Mouse (Mus musculus): ENCODE measurements around the gene Cic.
A peak's percentile ranks its signal among the peaks of the same experiment; 100 is the strongest.

GRCm38 (mm10) chr7:25297454-25298325, 30.2 kb downstream of the Cic start, which contains the start of gene Pafah1b3:
- TF ChIP-seq POLR2A (IDR thresholded peaks at IDR 0.05; ENCODE audit: control insufficient read depth, extremely low read depth, insufficient read depth, low read length, poor library complexity): no peak
- TF ChIP-seq CTCF (IDR thresholded peaks at IDR 0.05; ENCODE audit: borderline replicate concordance, control insufficient read depth, extremely low read depth, insufficient read depth, low read length, poor library complexity): peak; percentile 78; the same call in 1 of the 2 replicates

Measured in thymus, adult 2 months (tissue).